Mouse (Mus musculus): Measurements from ENCODE around the gene Nwd2. TPM values are rescaled to one million over a fixed set of nuclear protein-coding genes. Genes with fewer than 3 reads are reported as not detected.

The Nwd2 gene
- polyA plus RNA-seq, 1 experiment from 2014 or later = 4.6 TPM

- Histone ChIP-seq H3K9me3 (ENCODE audit: control insufficient read depth, low read length) (no peaks in the 10 kb centered on the region), H3K4me3 (ENCODE audit: low read depth, low read length) (no peak overlapping the region), H3K4me1 (replicated peaks; ENCODE audit: control insufficient read depth, insufficient read depth, low read length) (no peaks in the 10 kb centered on the region), H3K27ac (ENCODE audit: low read depth, low read length) (no peak overlapping the region), H3K27me3 (ENCODE audit: control insufficient read depth, insufficient read depth, low read length) (no peaks in the 10 kb centered on the region), H3K9ac (ENCODE audit: low read depth, low read length) (no peak overlapping the region), H3K4me2 (replicated peaks; ENCODE audit: low read depth, low read length) (no peak overlapping the region), H3K36me3 (ENCODE audit: control insufficient read depth, insufficient read depth, low read length) (no peaks in the 10 kb centered on the region)
- ATAC-seq (ENCODE audit: low FRiP score) (no peak), DNase-seq (ENCODE audit: low spot score) (no peak)
- WGBS = 75% methylated on average over 7 of the region's 7 CpGs
Measured at GRCm38 (mm10) chr5:63735521-63735920, 86.6 kb downstream of the Nwd2 start.

GRCm38 (mm10) chr5:63743426-63743825 lies 94.5 kb downstream of the Nwd2 start:
- DNase-seq (ENCODE audit: low spot score) (no peak), ATAC-seq (ENCODE audit: low FRiP score) (no peak)
- Histone ChIP-seq H3K4me2 (replicated peaks; ENCODE audit: low read depth, low read length) (no peak overlapping the region), H3K27me3 (ENCODE audit: control insufficient read depth, insufficient read depth, low read length) (no peaks in the 10 kb centered on the region), H3K9ac (ENCODE audit: low read depth, low read length) (no peak overlapping the region), H3K4me1 (replicated peaks; ENCODE audit: control insufficient read depth, insufficient read depth, low read length) (no peaks in the 10 kb centered on the region), H3K9me3 (ENCODE audit: control insufficient read depth, low read length) (no peaks in the 10 kb centered on the region), H3K4me3 (ENCODE audit: low read depth, low read length) (no peak overlapping the region), H3K27ac (ENCODE audit: low read depth, low read length) (no peak overlapping the region), H3K36me3 (ENCODE audit: control insufficient read depth, insufficient read depth, low read length) (no peaks in the 10 kb centered on the region)
- WGBS = 92% methylated on average over 2 of the region's 2 CpGs

GRCm38 (mm10) chr5:63748299-63748698 lies 99.4 kb downstream of the Nwd2 start:
- H3K9ac ChIP-seq (ENCODE audit: low read depth, low read length) = no peak overlapping the region
- H3K27me3 ChIP-seq (ENCODE audit: control insufficient read depth, insufficient read depth, low read length) = no peaks in the 10 kb centered on the region
- no peak for DNase-seq (ENCODE audit: low spot score)
- no peak overlapping the region for H3K27ac ChIP-seq (ENCODE audit: low read depth, low read length)
- H3K4me2 ChIP-seq (replicated peaks; ENCODE audit: low read depth, low read length) = no peak overlapping the region
- 88% methylated on average over 2 of the region's 2 CpGs for WGBS
- no peak for ATAC-seq (ENCODE audit: low FRiP score)
- H3K4me1 ChIP-seq (replicated peaks; ENCODE audit: control insufficient read depth, insufficient read depth, low read length) = no peaks in the 10 kb centered on the region
- no peaks in the 10 kb centered on the region for H3K36me3 ChIP-seq (ENCODE audit: control insufficient read depth, insufficient read depth, low read length)
- H3K4me3 ChIP-seq (ENCODE audit: low read depth, low read length) = no peak overlapping the region
- no peaks in the 10 kb centered on the region for H3K9me3 ChIP-seq (ENCODE audit: control insufficient read depth, low read length)

GRCm38 (mm10) chr5:63748759-63749158 lies 99.9 kb downstream of the Nwd2 start:
- no peak overlapping the region for H3K9ac ChIP-seq (ENCODE audit: low read depth, low read length)
- no peak overlapping the region for H3K4me3 ChIP-seq (ENCODE audit: low read depth, low read length)
- H3K27ac ChIP-seq (ENCODE audit: low read depth, low read length) = no peak overlapping the region
- no peaks in the 10 kb centered on the region for H3K36me3 ChIP-seq (ENCODE audit: control insufficient read depth, insufficient read depth, low read length)
- H3K9me3 ChIP-seq (ENCODE audit: control insufficient read depth, low read length) = no peaks in the 10 kb centered on the region
- no peak overlapping the region for H3K4me2 ChIP-seq (replicated peaks; ENCODE audit: low read depth, low read length)
- 72% methylated on average over 1 of the region's 1 CpGs for WGBS
- no peaks in the 10 kb centered on the region for H3K4me1 ChIP-seq (replicated peaks; ENCODE audit: control insufficient read depth, insufficient read depth, low read length)
- DNase-seq (ENCODE audit: low spot score) (no peak), ATAC-seq (ENCODE audit: low FRiP score) (no peak)
- H3K27me3 ChIP-seq (ENCODE audit: control insufficient read depth, insufficient read depth, low read length) = no peaks in the 10 kb centered on the region

- Histone ChIP-seq H3K4me2 (replicated peaks; ENCODE audit: low read depth, low read length) (no peak overlapping the region), H3K9me3 (ENCODE audit: control insufficient read depth, low read length) (no peaks in the 10 kb centered on the region), H3K9ac (ENCODE audit: low read depth, low read length) (no peak overlapping the region), H3K27me3 (ENCODE audit: control insufficient read depth, insufficient read depth, low read length) (no peaks in the 10 kb centered on the region), H3K4me1 (replicated peaks; ENCODE audit: control insufficient read depth, insufficient read depth, low read length) (no peaks in the 10 kb centered on the region), H3K36me3 (ENCODE audit: control insufficient read depth, insufficient read depth, low read length) (no peaks in the 10 kb centered on the region), H3K27ac (ENCODE audit: low read depth, low read length) (no peak overlapping the region), H3K4me3 (ENCODE audit: low read depth, low read length) (no peak overlapping the region)
- ATAC-seq (ENCODE audit: low FRiP score) (peak; percentile 49; the same call in 1 of the 2 replicates), DNase-seq (ENCODE audit: low spot score) (peak; percentile 14)
- 75% methylated on average over 5 of the region's 5 CpGs for WGBS
Measured at GRCm38 (mm10) chr5:63755092-63755761, 106.3 kb downstream of the Nwd2 start.

GRCm38 (mm10) chr5:63755938-63756337 lies 107.0 kb downstream of the Nwd2 start:
- Histone ChIP-seq H3K27me3 (ENCODE audit: control insufficient read depth, insufficient read depth, low read length) (no peaks in the 10 kb centered on the region), H3K9ac (ENCODE audit: low read depth, low read length) (no peak overlapping the region), H3K36me3 (ENCODE audit: control insufficient read depth, insufficient read depth, low read length) (no peaks in the 10 kb centered on the region), H3K27ac (ENCODE audit: low read depth, low read length) (no peak overlapping the region), H3K9me3 (ENCODE audit: control insufficient read depth, low read length) (no peaks in the 10 kb centered on the region), H3K4me2 (replicated peaks; ENCODE audit: low read depth, low read length) (no peak overlapping the region), H3K4me1 (replicated peaks; ENCODE audit: control insufficient read depth, insufficient read depth, low read length) (no peaks in the 10 kb centered on the region), H3K4me3 (ENCODE audit: low read depth, low read length) (no peak overlapping the region)
- no peak for ATAC-seq (ENCODE audit: low FRiP score)
- WGBS = 85% methylated on average over 3 of the region's 3 CpGs
- no peak for DNase-seq (ENCODE audit: low spot score)

GRCm38 (mm10) chr5:63765886-63766285 lies 117.0 kb downstream of the Nwd2 start:
- Histone ChIP-seq H3K36me3 (ENCODE audit: control insufficient read depth, insufficient read depth, low read length) (no peaks in the 10 kb centered on the region), H3K4me1 (replicated peaks; ENCODE audit: control insufficient read depth, insufficient read depth, low read length) (no peaks in the 10 kb centered on the region), H3K4me2 (replicated peaks; ENCODE audit: low read depth, low read length) (no peak overlapping the region), H3K9ac (ENCODE audit: low read depth, low read length) (no peak overlapping the region), H3K9me3 (ENCODE audit: control insufficient read depth, low read length) (no peaks in the 10 kb centered on the region), H3K27ac (ENCODE audit: low read depth, low read length) (no peak overlapping the region), H3K4me3 (ENCODE audit: low read depth, low read length) (no peak overlapping the region), H3K27me3 (ENCODE audit: control insufficient read depth, insufficient read depth, low read length) (no peaks in the 10 kb centered on the region)
- no peak for ATAC-seq (ENCODE audit: low FRiP score)
- DNase-seq (ENCODE audit: low spot score) = no peak
- 91% methylated on average over 4 of the region's 4 CpGs for WGBS

GRCm38 (mm10) chr5:63766715-63767114 lies 117.8 kb downstream of the Nwd2 start:
- Histone ChIP-seq H3K36me3 (ENCODE audit: control insufficient read depth, insufficient read depth, low read length) (no peaks in the 10 kb centered on the region), H3K4me1 (replicated peaks; ENCODE audit: control insufficient read depth, insufficient read depth, low read length) (no peaks in the 10 kb centered on the region), H3K4me2 (replicated peaks; ENCODE audit: low read depth, low read length) (no peak overlapping the region), H3K4me3 (ENCODE audit: low read depth, low read length) (no peak overlapping the region), H3K9me3 (ENCODE audit: control insufficient read depth, low read length) (no peaks in the 10 kb centered on the region), H3K27me3 (ENCODE audit: control insufficient read depth, insufficient read depth, low read length) (no peaks in the 10 kb centered on the region), H3K9ac (ENCODE audit: low read depth, low read length) (no peak overlapping the region), H3K27ac (ENCODE audit: low read depth, low read length) (no peak overlapping the region)
- 47% methylated on average over 6 of the region's 6 CpGs for WGBS
- DNase-seq (ENCODE audit: low spot score) = peak; percentile 82
- 0 out of 2 replicates have a peak, but pooled peaks have one; percentile 33 for ATAC-seq (ENCODE audit: low FRiP score)

GRCm38 (mm10) chr5:63767464-63767863 lies 118.6 kb downstream of the Nwd2 start:
- 76% methylated on average over 8 of the region's 8 CpGs for WGBS
- Histone ChIP-seq H3K9me3 (ENCODE audit: control insufficient read depth, low read length) (no peaks in the 10 kb centered on the region), H3K27ac (ENCODE audit: low read depth, low read length) (no peak overlapping the region), H3K4me3 (ENCODE audit: low read depth, low read length) (no peak overlapping the region), H3K4me1 (replicated peaks; ENCODE audit: control insufficient read depth, insufficient read depth, low read length) (no peaks in the 10 kb centered on the region), H3K9ac (ENCODE audit: low read depth, low read length) (no peak overlapping the region), H3K4me2 (replicated peaks; ENCODE audit: low read depth, low read length) (no peak overlapping the region), H3K27me3 (ENCODE audit: control insufficient read depth, insufficient read depth, low read length) (no peaks in the 10 kb centered on the region), H3K36me3 (ENCODE audit: control insufficient read depth, insufficient read depth, low read length) (no peaks in the 10 kb centered on the region)
- no peak for ATAC-seq (ENCODE audit: low FRiP score)
- no peak for DNase-seq (ENCODE audit: low spot score)
